Mouse (Mus musculus): ENCODE data around the gene Tmem143. TPM values are rescaled to one million over a fixed set of nuclear protein-coding genes. Genes with fewer than 3 reads are reported as not detected.

Gene Tmem143
- total and polyA plus RNA-seq, 3 experiments = 8.8 to 14.6 (median 14.2) TPM

DNA sequence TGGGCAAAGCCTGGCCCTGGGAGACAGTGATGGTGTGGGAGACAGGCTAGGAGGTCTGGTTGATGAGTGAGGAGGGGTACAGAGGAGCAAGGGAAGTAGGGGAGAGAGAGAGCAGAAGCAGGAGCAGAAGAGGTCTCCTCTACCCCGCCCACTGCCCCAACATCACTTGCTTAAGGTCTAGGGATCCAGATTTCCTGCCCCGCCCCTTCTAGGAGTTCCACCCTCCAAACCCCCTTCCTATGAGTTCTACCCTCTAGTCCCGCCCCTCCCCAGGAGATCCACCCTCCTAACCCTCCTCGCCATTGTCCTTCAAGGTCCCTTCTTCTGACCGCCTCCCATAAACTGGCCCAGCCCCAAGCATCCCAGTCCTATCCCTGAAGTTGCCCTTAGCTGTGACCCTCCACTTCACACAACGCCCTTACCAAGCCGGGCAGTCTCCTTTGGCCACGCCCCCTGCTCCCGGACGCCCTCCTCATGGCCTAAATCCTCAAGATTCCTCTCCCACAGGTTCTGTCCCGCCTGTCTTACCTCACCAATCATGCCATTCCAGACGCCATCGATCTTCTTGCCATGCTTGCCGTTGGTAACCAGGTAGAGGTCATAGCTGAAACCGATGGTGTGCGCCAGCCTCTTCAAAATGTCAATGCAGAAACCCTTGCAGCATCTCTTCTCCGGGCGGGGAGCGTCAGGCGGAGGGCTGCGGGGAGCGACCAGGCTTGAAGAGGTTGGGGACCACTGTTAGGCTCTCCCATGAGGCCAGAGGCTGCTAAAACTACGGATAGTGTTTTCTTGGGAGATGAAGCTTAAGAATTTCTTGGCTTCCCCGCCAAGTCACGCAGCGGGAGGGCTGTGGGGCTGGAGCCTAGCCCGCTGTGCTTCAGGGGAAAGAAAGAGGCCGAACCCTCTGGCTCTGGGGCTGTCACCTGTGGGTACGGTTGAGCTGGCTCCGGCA is 39.5 kb upstream of the Tmem143 start:
- H3K27ac ChIP-seq (ENCODE audit: insufficient read depth, low read depth) = no peak overlapping the region
- H3K79me2 ChIP-seq (replicated peaks; ENCODE audit: control insufficient read depth, extremely low read depth, insufficient read depth, poor library complexity, severe bottlenecking) = no peaks in the 10 kb centered on the region
- no peak overlapping the region for H3K9ac ChIP-seq (ENCODE audit: insufficient read depth, low read depth)
- H3K4me2 ChIP-seq (ENCODE audit: insufficient read depth, low read depth, poor library complexity, severe bottlenecking) = no peak overlapping the region
- H3K4me1 ChIP-seq (ENCODE audit: control insufficient read depth in 1 of 2, insufficient read depth in 2 of 2) = no peaks in the 10 kb centered on the region; a peak in 1 of 4 replicates
- no peaks in the 10 kb centered on the region for H3K9me3 ChIP-seq (replicated peaks; ENCODE audit: low read length)
- no peak for DNase-seq (ENCODE audit: extremely low read depth)
- H3K4me3 ChIP-seq (replicated peaks in 1 of 3; ENCODE audit: low read depth in 2 of 3, low read length in 2 of 3, poor library complexity in 1 of 3) = no peak overlapping the region
- no peak for TF ChIP-seq MYC (IDR thresholded peaks at IDR 0.05; ENCODE audit: low read depth, low read length)
- no peak for TF ChIP-seq ELF1 (IDR thresholded peaks at IDR 0.05; ENCODE audit: low read depth, low read length)
- TF ChIP-seq KAT2A (IDR thresholded peaks at IDR 0.05; ENCODE audit: insufficient replicate concordance, low read length) = no peak
- no peak for TF ChIP-seq CHD2 (IDR thresholded peaks at IDR 0.05; ENCODE audit: low read length)
- TF ChIP-seq NRF1 (IDR thresholded peaks at IDR 0.05; ENCODE audit: low read depth, low read length) = no peak
- no peak for TF ChIP-seq MAFK (IDR thresholded peaks at IDR 0.05; ENCODE audit: insufficient replicate concordance, low read length)
- TF ChIP-seq JUND (conservative IDR thresholded peaks at IDR 0.05; ENCODE audit: low read depth, low read length) = no peak
- no peak for TF ChIP-seq TCF12 (IDR thresholded peaks at IDR 0.05; ENCODE audit: low read depth, low read length)
- TF ChIP-seq JUN (IDR thresholded peaks at IDR 0.05; ENCODE audit: insufficient read depth, low read depth, low read length) = no peak
- TF ChIP-seq USF2 (conservative IDR thresholded peaks at IDR 0.05; ENCODE audit: low read depth, low read length) = no peak
- no peak for TF ChIP-seq RCOR1 (conservative IDR thresholded peaks at IDR 0.05; ENCODE audit: low read depth, low read length)
- TF ChIP-seq IRF4 (IDR thresholded peaks at IDR 0.05; ENCODE audit: low read depth, low read length) = no peak
- no peak for TF ChIP-seq CTCF (conservative IDR thresholded peaks at IDR 0.05 in 1 of 2, IDR thresholded peaks at IDR 0.05 in 1 of 2; ENCODE audit: low read depth in 2 of 2, low read length in 2 of 2)
- TF ChIP-seq SIN3A (IDR thresholded peaks at IDR 0.05; ENCODE audit: low read length) = no peak
- no peak for TF ChIP-seq E2F4 (IDR thresholded peaks at IDR 0.05; ENCODE audit: insufficient replicate concordance, low read depth, low read length)
- no peak for TF ChIP-seq ETS1 (conservative IDR thresholded peaks at IDR 0.05; ENCODE audit: low read depth, low read length)
- no peak for TF ChIP-seq SMC3 (IDR thresholded peaks at IDR 0.05; ENCODE audit: low read depth, low read length)
- TF ChIP-seq USF1 (IDR thresholded peaks at IDR 0.05; ENCODE audit: low read depth, low read length) = no peak
- H3K36me3 ChIP-seq (replicated peaks in 1 of 2; ENCODE audit: control insufficient read depth in 1 of 2, insufficient read depth in 1 of 2, low read length in 1 of 2) = no peaks in the 10 kb centered on the region
- dilution Hi-C loops (cut with MboI; ENCODE audit: extremely low pct_ligation_motif_present, extremely low pct_unique_long_range_greater_than_20kb, low sequenced_read_pairs) (no loop called here), in situ Hi-C loops (cut with MboI; ENCODE audit: low pct_ligation_motif_present, low pct_unique_long_range_greater_than_20kb, low sequenced_read_pairs) (no loop called here)
- H3K27me3 ChIP-seq (replicated peaks) = peaks cover 56% of the 10 kb centered on the region

DNA sequence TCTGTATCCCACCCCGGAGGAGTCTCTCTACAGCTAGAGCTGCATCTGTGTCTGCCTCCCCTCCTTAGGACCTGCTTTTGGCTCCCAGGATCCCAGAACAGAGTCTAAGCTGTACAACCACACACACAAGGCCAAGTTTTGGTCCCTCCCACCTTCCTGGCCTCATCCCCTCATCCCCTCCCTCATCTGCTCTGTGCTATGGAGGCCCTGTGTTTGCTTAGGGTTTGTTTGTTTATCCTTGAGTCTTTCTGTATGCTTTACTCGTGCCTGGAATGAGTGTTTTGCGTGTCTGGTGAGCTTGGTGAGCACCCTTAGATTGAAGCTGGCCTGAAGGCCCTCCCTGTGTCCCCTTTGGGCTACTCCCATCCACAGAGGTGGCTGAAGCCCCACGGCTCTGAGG is 37.7 kb upstream of the Tmem143 start:
- Histone ChIP-seq H3K79me2 (replicated peaks; ENCODE audit: control insufficient read depth, extremely low read depth, insufficient read depth, poor library complexity, severe bottlenecking) (no peaks in the 10 kb centered on the region), H3K4me2 (ENCODE audit: insufficient read depth, low read depth, poor library complexity, severe bottlenecking) (no peak overlapping the region), H3K9ac (ENCODE audit: insufficient read depth, low read depth) (no peak overlapping the region), H3K4me1 (ENCODE audit: control insufficient read depth in 1 of 2, insufficient read depth in 2 of 2) (no peaks in the 10 kb centered on the region), H3K4me3 (replicated peaks in 1 of 3; ENCODE audit: low read depth in 2 of 3, low read length in 2 of 3, poor library complexity in 1 of 3) (no peak overlapping the region), H3K27me3 (replicated peaks) (peaks cover 63% of the 10 kb centered on the region), H3K36me3 (replicated peaks in 1 of 2; ENCODE audit: control insufficient read depth in 1 of 2, insufficient read depth in 1 of 2, low read length in 1 of 2) (no peaks in the 10 kb centered on the region), H3K27ac (ENCODE audit: insufficient read depth, low read depth) (no peak overlapping the region), H3K9me3 (replicated peaks; ENCODE audit: low read length) (no peaks in the 10 kb centered on the region)
- TF ChIP-seq POLR2AphosphoS2 (IDR thresholded peaks at IDR 0.05; ENCODE audit: low read depth, low read length) (no peak), ZMIZ1 (IDR thresholded peaks at IDR 0.05; ENCODE audit: low read depth, low read length) (no peak), RCOR1 (conservative IDR thresholded peaks at IDR 0.05; ENCODE audit: low read depth, low read length) (no peak), SIN3A (IDR thresholded peaks at IDR 0.05; ENCODE audit: low read length) (no peak), MYC (IDR thresholded peaks at IDR 0.05; ENCODE audit: low read depth, low read length) (no peak), JUND (conservative IDR thresholded peaks at IDR 0.05; ENCODE audit: low read depth, low read length) (no peak), ETS1 (conservative IDR thresholded peaks at IDR 0.05; ENCODE audit: low read depth, low read length) (no peak)
- in situ Hi-C loops (cut with MboI; ENCODE audit: low pct_ligation_motif_present, low pct_unique_long_range_greater_than_20kb, low sequenced_read_pairs) = no loop called here
- no peak for DNase-seq (ENCODE audit: extremely low read depth)
- dilution Hi-C loops (cut with MboI; ENCODE audit: extremely low pct_ligation_motif_present, extremely low pct_unique_long_range_greater_than_20kb, low sequenced_read_pairs) = no loop called here

Data from CH12.LX (cell line).